Mouse (Mus musculus) left cerebral cortex, postnatal 25 days (tissue): Measurements from ENCODE around the gene Hmgb2. TPM values are rescaled to one million over a fixed set of nuclear protein-coding genes. Genes with fewer than 3 reads are reported as not detected.
"Not testable (repeated sequence)": the region's sequence is repeated elsewhere in the genome, so short reads cannot be mapped to it uniquely, and the experiment has no call there.

Experiments
- DNase-seq, 2 experiments: peaks; one replicate each; pipeline ENCODE4 v3.0.0; 2022; ENCODE audit warnings: low spot score in 2 of 2, mixed read lengths in 1 of 2
- intact Hi-C: fragments of 180-260 bp; cut with DNase I; formaldehyde crosslinking; loops from one replicate; pipeline ENCODE4 v1.15.1; 2025
- total RNA-seq, 2 experiments: library from RNA; stranded (reverse); gene quantifications; 2 replicates each; pipeline ENCODE4 v1.2.3; 2021

Gene Hmgb2
- total RNA-seq, 2 experiments from 2014 or later, result 2.4 to 5.5 TPM

DNA sequence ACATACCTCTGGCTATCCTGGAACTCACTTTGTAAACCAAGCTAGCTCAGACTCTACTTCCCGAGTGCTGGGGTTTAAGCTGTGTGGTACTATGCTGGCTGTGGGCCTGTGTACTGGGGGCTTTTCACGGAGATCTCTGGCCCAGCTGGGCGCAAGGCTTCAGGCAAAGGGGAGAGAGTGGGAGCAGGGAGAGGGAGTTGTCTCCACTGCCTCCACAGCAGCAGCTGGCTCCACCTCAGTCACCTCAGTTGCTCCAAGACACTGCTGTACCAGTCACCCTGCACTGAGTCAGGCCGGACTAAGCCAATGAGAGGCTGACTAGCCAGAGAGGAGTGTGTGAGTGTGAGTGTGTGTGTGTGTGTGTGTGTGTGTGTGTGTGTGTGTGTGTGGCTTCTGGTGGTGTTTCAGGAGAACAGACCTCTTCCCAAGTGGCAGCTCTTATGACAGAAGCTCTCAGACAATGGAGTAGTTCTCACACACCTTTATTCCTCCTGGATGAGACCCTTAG lies 4.1 kb upstream of the Hmgb2 start:
- intact Hi-C loops, result no loop called here
- no peak for DNase-seq

DNA sequence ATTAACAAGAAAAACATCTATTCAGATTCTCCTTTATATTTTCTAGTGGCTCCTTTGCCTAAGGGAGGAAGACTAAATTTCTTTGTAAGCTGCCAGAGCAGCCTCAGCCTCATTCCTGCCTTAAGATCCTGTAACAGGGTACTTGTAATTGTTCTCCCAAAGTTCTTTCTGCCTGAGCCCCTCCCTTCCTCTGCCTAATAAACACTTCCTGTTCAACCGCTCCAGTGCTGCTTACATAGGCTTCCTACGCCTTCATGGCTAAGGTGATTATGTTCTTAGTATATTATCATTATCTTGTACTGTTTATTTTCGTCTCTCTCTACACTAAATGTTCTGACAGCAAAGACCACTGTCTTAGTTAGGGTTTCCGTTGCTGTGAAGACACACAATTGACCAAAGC lies 3.0 kb upstream of the Hmgb2 start:
- no peak for DNase-seq
- intact Hi-C loops, result no loop called here

DNA sequence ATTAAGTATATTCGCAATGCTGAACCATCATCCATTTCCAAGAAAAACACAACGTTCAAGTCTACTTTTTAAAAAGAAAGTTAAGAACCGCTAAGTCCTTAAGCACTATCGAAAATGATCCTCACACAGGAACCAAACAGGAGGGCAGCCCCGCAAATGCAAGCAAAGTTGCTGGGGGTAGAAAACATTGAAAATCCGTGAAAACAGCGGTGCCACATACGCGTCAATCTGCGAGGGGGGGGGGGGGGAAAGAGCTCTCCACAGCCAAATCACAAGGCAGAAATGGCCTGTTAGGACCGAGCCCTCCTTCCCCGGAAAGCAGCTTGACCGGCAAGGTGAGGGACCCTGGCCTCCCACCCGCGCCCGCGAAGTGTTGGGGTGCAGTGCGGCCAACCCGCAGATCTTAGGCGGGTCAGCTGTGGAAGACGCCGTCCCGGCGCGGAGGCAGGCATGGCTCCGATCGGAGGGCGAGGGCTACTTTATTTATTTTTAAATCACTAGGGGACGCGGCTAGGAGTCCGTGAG lies 854 bp upstream of the Hmgb2 start:
- intact Hi-C loops, result loop anchor here (1.0 to 5.0 kb wide), 2 partner anchors 24 to 79 kb away; partner anchors contain the start of gene Sap30
- no peak for DNase-seq

DNA sequence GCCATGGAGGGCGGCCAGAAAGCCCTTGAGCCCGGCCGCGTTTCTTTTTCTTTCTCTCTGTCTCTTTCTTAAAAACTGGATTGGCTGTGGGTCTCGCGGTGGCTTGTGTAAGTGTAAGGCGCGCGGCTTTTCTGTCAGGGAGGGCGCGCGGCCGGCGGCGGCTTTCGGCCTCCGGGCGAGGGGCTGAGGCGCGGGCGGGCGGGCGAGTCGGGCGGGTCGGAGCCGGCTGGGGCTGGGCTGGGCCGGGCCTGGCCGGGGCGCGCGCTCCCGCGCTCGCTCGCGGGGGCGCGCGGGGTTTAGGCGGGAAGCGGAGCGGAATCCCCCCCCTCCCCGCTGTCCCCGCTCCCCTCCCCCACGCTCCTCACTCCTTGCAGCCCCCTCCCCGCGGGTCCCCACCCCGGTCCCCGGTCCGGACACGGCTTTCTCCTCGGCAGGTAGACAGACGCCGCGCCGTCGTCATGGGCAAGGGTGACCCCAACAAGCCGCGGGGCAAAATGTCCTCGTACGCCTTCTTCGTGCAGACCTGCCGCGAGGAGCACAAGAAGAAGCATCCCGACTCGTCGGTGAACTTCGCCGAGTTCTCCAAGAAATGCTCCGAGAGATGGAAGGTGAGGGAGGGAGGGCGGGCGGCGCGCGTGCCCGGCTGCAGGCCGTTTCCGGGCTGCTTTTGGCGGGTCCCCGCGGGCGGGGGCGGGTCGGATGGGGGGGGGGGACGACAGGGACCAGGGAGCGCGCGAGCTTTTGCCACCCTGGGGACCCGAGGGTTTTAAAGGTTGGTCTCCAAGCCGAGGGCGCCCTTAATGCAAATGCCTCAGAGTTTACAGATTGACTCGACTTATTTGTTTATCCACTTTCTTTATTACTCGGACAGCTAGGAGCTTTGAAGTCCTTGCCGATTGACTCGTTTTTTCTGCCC lies 692 bp downstream of the Hmgb2 start:
- no peak for DNase-seq

DNA sequence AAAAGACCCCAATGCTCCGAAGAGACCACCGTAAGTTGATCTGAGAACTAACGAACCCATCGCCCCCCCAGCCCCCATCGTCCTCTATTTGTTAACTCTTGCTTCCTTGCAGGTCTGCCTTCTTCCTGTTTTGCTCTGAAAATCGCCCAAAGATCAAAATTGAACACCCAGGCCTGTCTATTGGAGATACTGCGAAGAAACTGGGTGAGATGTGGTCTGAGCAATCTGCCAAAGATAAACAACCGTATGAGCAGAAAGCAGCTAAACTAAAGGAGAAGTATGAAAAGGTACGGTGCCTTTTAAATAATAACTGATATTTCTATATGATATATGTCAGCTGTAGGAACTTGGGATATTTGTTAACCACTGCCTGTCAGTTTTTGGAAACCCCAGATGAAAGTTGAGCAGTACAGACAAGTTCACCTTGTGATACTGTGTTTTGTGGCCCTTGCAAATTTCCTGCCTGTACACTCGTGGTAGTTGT lies 1.5 kb downstream of the Hmgb2 start:
- not testable (repeated sequence) for DNase-seq
- intact Hi-C loops, result loop anchor here (5.0 kb wide), 1 partner anchor 81 kb away; no protein-coding TSS in a partner anchor

More for the DNA sequence above, 692 bp downstream of the Hmgb2 start:
- intact Hi-C loops, result loop anchor here (5.0 kb wide), 1 partner anchor 80 kb away; no protein-coding TSS in a partner anchor

DNA sequence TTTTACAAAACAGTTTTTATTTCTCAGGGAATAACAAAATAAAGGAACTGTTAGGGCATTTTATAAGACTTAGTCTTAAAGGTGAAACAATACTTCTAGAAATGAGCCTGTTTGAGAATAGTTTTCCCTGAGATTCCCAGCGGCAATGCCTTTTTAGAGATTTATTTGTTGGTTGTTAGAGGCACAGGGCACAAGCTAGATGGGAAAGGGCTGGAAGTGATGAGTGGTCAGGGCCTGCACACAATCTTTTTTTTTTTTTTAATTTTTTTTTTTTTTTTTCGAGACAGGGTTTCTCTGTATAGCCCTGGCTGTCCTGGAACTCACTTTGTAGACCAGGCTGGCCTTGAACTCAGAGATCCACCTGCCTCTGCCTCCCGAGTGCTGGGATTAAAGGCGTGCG lies 5.0 kb downstream of the Hmgb2 start:
- DNase-seq, intact Hi-C loops: not testable (repeated sequence)

DNA sequence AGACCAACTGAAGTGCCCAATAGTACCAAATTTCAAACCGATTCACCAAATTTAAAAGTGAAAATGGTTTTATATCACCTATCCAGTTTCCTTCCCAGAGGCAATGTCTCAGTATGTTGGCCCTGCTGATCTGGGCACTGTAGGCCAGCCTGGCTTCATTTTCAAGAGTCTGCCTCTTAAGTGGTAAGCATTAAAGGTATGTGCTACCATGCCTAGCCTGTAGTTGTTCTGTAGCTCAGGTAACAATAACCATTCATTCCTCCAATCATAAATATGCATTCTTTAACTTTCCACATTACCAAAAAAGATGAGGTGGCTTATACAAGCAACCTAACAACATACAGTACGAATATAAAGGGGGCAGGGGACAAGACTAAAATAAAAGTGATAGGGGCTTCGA lies 6.0 kb downstream of the Hmgb2 start:
- intact Hi-C loops, result no loop called here
- DNase-seq, result no peak

DNA sequence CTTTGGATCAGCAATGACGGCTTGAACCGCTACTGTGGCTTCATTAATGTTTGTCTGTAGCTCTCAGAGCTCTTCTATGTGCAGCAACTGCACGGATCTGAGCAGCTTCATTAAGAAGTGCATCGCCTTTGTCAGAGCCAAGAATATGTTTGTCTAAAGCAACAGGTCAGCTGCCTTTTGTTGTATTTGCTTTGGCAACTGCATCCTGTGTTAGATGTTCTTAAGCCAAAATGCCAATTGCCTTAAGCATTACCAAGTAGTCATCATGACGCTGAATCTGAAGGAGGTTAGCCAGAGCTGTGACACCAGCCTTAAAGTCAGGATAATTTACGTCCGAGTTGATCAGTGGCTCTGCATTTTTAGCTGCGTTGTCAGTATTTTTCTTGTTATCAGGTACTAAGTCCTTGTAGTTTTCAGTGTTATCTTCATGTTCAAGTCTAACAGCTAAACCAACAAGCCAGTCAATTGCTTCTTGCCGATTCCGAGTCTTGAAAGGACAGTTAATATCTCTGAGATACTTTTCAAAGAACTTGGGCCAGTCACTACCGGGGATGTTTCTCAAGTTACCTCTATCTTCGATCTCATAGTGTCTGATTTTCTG lies 8.6 kb downstream of the Hmgb2 start:
- DNase-seq, result no peak
- intact Hi-C loops, result loop anchor here (10.0 kb wide), 1 partner anchor 835 kb away; no protein-coding TSS in a partner anchor

DNA sequence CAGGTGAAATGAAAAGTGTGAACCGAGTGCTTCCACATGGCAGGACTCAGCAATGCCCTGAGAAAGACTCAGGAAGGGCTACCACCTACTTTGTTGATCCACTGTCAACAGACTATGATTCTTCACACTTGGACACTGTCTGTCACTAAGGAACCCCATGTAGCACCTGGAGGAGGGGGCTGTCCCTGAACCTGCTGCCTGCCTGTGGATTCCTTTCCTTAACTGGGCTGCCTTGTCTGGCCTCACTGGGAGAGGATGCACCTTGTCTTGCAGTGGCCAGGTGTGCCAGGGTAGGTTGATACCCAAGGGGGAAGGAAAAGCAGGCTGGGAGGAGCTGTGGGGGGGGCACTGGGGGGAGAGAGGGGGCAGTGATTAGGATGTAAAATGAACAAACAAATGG lies 16.3 kb downstream of the Hmgb2 start:
- intact Hi-C loops, result loop anchor here (5.0 to 10.0 kb wide), 2 partner anchors 41 to 843 kb away; partner anchors contain the start of gene Sap30
- DNase-seq, result no peak

DNA sequence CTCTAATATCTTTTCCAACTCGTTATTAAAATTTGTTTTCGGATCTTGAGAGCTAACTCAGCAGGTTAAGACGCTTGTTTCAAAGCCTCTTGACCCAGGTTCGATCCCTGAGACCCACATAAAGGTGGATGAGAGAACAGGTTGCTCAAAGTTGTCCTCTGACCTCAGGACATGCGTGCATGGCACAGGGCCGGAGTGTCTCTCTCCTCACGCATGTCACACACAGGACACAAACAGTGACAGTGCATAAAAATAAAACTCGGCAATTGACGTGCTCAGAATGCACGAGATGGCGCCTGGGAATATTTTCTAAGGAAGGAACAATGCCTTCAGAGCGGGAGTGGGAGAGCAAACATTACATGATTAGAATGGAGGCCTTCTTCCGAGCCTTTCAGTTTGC lies 18.5 kb downstream of the Hmgb2 start:
- intact Hi-C loops, result no loop called here
- DNase-seq, result no peak

DNA sequence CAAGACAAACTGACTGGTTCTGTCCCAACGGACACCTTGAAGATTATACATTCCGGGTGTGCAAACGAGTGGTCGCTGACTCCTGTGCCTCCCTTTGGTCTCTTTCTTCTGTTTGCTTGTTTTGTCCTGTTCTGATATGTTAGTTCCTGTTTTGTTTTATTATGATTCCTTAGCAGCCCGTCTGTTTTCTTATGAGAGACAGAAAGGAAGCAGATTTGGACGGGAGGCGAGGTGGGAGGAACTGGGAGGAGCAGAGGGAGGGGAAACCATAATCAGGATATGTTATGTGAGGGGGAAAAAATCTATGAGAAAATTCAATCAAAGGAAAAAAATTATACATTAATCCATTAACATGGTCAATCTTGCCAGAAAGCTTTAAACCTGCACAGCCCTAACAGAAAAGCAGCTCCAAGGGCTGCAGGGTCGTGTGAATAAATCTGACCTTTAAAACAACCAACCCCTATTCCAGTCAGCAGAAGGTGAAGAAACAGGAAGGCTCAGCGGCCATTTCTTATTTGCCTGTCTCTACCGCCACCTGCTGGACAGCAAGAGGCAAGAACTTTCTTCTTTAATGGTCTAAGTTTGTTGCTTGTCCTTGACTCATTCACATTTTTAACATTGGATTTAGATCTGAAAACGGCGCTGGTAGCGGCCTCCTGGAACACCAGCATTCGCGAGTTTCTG lies 19.1 kb downstream of the Hmgb2 start:
- intact Hi-C loops, result loop anchor here (1.0 kb wide), 1 partner anchor 102 kb away; no protein-coding TSS in a partner anchor
- peak; percentile 78 to 81 for DNase-seq

DNA sequence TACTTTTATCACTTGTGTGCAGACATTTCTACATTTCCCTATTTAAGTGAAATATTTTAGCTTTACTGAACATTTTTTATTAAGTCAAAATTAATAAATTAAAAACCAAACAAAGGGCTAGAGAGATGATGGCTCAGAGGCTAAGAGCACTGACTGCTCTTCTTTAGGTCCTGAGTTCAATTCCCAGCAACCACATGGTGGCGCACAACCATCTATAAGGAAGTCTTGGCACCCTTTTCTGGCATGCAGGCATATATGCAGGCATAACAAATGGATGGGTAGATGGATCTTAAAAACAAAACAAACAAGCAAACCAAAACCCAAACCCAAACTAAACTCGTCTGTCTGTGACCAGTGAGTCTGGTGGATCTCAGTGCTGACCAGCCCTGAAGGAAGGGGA lies 20.5 kb downstream of the Hmgb2 start:
- peak in 1 of 2 experiments; percentile 45 for DNase-seq
- intact Hi-C loops, result no loop called here

DNA sequence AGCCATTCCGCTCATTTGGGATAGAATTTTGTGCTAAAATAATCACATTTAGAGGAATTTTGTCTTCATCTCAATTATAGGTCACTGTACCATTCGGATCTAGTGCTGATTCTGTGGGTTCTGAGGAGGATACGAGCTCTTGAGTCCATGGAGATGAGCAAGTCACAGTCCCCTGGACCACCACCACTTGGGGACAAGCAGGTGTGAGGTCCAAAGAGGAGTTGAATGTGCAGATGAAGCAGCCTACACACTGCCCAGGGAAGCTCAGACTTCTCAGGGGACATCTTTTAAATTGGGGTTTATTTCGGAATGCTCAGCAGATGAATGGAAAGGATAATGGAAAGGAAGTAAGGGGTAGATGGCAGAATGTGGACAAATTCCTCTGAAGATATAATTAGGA lies 21.4 kb downstream of the Hmgb2 start:
- DNase-seq, result no peak
- intact Hi-C loops, result no loop called here

DNA sequence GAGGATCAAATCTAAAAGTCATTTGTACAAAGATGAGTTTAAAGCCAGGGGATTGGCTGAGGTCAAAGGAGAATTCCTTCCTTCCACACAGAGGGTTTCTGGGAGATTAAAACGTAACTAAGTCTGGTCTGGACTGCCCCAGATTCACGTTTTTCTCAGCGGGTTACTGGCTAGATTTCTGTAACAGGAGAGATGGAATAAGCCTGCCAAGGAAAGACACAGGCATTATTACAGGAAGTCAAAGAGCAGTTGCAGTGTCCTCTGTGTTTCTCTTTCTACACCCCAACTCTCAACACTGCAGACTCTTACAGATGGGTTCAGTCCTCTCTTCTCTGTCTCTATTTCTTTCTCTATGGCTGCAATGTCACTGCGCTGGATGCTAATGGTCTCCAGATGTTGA lies 22.8 kb downstream of the Hmgb2 start:
- no peak for DNase-seq
- intact Hi-C loops, result no loop called here

DNA sequence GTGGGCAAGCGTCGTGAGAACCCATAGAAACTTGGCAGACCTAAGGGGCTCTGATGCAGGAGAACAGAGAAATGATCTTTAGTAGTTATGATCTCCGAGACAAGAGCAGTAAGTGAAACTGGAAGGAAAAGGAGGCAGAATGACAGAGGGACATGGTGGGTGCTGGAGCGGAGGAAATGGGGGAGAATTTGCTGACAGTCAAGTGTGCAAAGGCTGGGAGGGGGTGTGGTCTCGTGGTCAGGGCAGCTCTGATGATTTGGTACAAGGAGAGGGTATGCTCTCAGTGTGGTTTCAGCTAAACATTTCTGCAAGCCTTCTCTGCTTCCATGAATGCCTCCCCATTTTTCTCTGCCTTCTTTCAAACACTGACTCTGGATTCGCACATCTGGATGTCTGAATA lies 24.5 kb downstream of the Hmgb2 start:
- intact Hi-C loops, result no loop called here
- DNase-seq, result no peak

DNA sequence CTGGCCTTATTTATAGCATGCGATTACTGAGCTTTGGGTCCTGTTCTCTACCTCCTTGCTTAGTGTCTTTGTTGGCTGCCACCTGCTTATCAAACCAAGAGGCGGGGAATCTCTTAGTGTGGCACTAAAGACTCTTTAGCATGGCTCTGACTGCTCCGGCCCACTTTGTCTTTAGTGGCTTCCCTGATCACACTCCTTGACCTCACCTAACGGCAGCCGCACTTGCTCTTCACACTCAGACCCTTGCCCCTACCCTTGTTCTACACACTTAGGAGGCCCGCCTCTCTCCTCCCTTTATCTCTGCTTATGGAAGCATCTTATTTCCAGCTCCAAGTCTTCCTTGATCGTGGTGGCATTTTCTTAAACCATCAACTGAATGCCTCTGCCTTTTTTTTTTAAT lies 26.9 kb downstream of the Hmgb2 start:
- intact Hi-C loops, result no loop called here
- no peak for DNase-seq

DNA sequence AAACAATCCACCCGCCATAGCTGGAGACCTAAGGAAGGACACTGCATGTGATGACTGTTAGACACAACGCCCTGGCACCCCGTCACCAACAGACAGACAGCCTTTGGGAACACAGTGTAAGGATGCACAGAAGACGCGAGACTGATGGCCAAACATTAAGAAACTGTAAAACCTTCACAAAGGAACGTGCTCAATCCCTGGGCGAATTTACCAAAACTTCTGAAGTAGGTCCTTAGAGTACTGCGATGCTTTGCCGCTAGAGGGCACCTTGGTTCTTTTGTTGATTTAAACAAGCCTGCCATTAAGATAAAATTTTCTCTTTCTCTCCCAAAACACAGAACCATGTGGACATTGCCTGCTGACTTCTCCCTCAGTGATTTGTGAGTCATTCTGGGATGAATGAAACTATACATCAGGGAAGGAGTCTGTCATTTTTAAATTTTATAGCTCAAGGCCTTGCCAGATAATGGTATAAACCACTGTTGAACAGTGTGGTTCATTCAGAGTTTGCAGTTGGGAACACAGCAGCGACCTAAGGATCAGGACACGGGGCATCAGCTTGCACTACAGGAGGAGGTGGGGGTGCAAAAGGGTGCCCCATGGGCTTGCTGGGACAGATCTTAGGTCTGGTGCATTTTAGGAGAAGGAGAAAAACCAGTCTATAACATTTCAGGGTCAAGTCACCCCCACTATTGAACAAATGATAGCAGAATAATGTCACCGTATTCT lies 28.6 kb downstream of the Hmgb2 start:
- DNase-seq, result peak; percentile 66 to 82
- intact Hi-C loops, result loop anchor here (2.0 kb wide), 1 partner anchor 261 kb away; no protein-coding TSS in a partner anchor

DNA sequence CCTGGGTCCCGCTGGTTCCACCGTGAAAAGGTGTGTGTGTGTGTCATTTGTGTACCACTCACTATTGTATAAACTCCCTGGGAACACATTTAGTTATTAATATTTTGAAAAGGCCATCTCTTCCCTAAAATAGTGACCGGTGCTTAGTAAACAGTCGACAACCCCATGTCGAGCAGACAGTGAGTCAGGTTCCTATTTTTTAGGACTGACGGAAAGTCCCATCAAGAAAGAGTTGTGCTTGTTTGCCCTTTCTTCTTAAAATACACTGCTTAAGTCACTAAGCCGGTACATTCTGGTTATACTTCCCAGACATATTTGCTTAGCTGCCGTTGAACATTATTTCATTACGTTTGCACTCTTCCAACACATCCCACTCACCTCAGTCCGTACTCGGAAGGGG lies 29.2 kb downstream of the Hmgb2 start:
- DNase-seq, result no peak
- intact Hi-C loops, result loop anchor here (2.0 kb wide), 1 partner anchor 260 kb away; no protein-coding TSS in a partner anchor

DNA sequence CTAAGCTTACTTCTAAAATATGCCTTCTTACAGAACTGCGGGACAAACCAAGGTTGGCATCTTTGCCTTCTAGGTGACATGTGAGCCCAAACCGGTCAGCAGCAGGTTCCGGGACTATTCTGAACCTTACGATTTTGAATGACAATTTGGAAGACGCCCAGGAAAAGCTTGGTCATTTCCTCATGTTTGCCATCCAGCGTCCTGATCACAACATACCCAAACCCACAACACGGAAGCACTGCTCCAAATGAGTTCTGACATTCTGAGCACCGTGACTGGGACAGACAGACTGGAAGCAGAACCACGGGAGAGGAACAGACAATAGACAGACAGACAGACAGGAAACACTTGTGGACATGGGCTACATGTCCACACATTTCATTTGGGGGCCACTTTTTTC lies 29.7 kb downstream of the Hmgb2 start:
- intact Hi-C loops, result loop anchor here (2.0 kb wide), 1 partner anchor 259 kb away; no protein-coding TSS in a partner anchor
- no peak for DNase-seq
